Comparison of ENCODE assay signal across 18 mouse cellular contexts in genomic region chr3:89781640-89782039, GRCm38 (mm10). TPM values are rescaled to one million over a fixed set of nuclear protein-coding genes. Genes with fewer than 3 reads are reported as not detected.
"Had no signal": no experiment of that assay in that cellular context is flagged by ENCODE, and none has a peak within 500 bp of the region (broad histone marks: within the 10 kb centered on the region; RNA-seq: fewer than 3 reads in every experiment).

No protein-coding gene starts in this region.

- ATAC-seq: lung, postnatal 0 days; midbrain, embryonic 13.5 days; midbrain, embryonic 15.5 days had no signal

- H3K4me1 ChIP-seq: midbrain, embryonic 13.5 days; midbrain, embryonic 15.5 days; neural tube, embryonic 12.5 days had no signal

- DNase-seq: lung, adult 2 months; lung, postnatal 14 days; lung, postnatal 36 days; right cerebral cortex, postnatal 14 days; thymus, adult 2 months; thymus, postnatal 25 days; thymus, postnatal 4 days had no signal

- H3K9ac ChIP-seq: lung, embryonic 15.5 days; midbrain, embryonic 13.5 days; midbrain, embryonic 15.5 days; neural tube, embryonic 12.5 days; stomach, embryonic 15.5 days had no signal

- H3K27ac ChIP-seq: lung, embryonic 15.5 days; macrophage; midbrain, embryonic 13.5 days; midbrain, embryonic 15.5 days; neural tube, embryonic 12.5 days; stomach, embryonic 15.5 days; stomach, postnatal 0 days had no signal

- H3K4me3 ChIP-seq: lung, embryonic 15.5 days; megakaryocyte, embryonic 14.5 days; midbrain, embryonic 13.5 days; midbrain, embryonic 15.5 days; neural tube, embryonic 12.5 days; stomach, embryonic 15.5 days had no signal

- H3K9me3 ChIP-seq: lung, embryonic 15.5 days; megakaryocyte, embryonic 14.5 days; midbrain, embryonic 13.5 days; midbrain, embryonic 15.5 days; neural tube, embryonic 12.5 days; stomach, embryonic 15.5 days had no signal

- H3K4me2 ChIP-seq: lung, embryonic 15.5 days; midbrain, embryonic 11.5 days; midbrain, embryonic 13.5 days; midbrain, embryonic 15.5 days; neural tube, embryonic 12.5 days; stomach, embryonic 15.5 days had no signal

- H3K27me3 ChIP-seq: lung, embryonic 15.5 days; midbrain, embryonic 13.5 days; midbrain, embryonic 15.5 days; neural tube, embryonic 12.5 days; stomach, embryonic 15.5 days had no signal

RNA-seq across cellular contexts. Expression of gene She, which starts 49.5 kb away (rescaled TPM):
- total RNA-seq: monocyte, adult 5-6 weeks had no signal
- polyA plus RNA-seq: macrophage had no signal
